Mouse (Mus musculus): ENCODE results near the gene Gdf1. TPM values are rescaled to one million over a fixed set of nuclear protein-coding genes. Genes with fewer than 3 reads are reported as not detected.

The Gdf1 gene
- 4.1 and 4.4 TPM in 2 replicates for polyA plus RNA-seq (2015; fragmentation: Nextera tagmentation; extraction: Ambion mirVana)

DNA sequence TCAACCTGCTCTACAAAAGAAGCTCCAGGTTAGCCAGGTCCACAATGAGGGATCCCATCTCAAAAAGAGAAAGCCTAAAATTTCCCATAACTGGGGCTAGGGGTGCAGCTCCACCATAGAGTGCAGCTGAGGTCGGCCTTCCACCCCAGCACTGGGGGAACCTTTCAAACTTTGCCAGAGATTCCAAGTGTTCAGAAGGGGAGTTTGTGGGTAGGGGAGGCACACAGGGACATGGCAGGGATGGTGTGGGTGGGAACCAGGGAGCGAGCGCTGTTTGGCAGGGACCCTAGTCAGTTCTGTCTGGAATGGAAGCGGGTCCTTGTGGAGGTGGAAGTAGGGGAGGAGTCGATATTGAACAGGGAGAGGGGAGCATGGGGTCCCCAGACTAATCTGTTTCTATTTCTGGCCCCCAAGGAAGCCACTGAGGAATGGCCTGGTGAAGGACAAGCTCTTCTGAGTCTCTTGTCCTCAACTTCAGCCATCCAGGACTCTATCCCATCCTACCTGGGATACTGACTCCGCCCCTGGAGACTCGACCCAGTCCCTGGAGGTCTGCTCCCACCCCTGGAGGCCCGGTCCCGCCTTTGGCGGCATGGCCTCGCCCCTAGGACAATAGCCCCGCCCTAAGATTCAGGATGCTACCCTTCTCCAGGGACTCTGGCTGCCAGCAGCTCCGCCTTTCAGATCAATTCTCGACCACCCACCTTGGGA, at the start of gene Gdf1:
Gene Gdf1, plus strand, starts transcription at position 694 of the 711 bp plus-strand sequence.

DNA sequence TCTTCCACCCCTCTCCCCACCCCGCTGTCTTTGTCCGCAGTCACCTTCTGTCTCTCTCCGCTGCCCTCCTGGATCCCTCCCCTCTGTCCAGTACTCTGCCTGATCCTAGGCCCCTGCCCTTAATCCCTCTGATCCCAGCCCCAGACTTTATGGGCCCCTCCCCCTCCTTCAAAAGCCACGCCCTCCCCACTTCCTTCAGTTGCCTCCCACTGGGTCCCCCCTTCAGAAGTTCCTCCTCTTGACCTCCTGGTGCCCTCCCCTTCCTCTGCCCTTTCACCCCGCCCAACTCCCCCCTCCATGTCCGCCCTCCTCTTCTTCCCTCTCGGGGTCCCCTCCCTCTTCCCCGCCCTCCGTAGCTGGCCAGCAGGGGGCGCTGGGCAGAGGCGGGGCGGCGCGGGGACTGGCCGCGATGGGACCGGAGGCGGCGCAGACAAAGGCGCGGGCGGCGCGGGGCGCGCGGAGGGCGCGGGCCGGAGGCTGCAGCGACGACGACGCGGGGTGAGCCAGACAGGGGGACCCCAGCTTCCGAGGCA, 46.9 kb upstream of the Gdf1 start, which contains the start of gene Homer3:
Gene Homer3, plus strand, starts transcription at position 225 of the 533 bp plus-strand sequence.

DNA sequence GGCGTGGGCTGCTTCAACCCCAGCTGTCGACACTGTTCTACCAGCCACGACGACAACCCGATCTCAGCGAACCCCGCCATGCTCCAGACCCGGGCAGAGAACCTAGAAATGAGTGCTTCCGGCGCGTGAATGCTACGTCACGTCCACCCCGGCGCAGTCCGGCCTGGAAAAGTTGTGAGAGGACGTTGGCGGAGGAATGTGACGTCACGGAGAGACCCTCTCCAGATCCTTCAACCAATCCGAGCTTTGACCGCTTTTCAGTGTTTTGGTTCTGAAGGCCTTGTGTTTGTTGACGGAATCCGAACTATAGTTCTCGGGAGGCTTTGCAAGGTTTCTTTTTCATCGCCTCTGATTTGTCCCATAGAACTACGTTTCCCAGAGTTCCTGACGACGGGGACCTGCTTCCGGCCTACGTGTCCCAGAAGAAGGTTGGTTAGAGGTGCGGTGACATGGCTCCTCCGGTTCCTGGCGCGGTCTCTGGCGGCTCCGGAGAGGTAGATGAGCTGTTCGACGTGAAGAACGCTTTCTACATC, 27.2 kb upstream of the Gdf1 start, which contains the start of the genes Ddx49 and Cope:
Gene Ddx49, minus strand, starts transcription at position 132 of the 533 bp plus-strand sequence.
Gene Cope, plus strand, starts transcription at position 161 of the 533 bp plus-strand sequence.

DNA sequence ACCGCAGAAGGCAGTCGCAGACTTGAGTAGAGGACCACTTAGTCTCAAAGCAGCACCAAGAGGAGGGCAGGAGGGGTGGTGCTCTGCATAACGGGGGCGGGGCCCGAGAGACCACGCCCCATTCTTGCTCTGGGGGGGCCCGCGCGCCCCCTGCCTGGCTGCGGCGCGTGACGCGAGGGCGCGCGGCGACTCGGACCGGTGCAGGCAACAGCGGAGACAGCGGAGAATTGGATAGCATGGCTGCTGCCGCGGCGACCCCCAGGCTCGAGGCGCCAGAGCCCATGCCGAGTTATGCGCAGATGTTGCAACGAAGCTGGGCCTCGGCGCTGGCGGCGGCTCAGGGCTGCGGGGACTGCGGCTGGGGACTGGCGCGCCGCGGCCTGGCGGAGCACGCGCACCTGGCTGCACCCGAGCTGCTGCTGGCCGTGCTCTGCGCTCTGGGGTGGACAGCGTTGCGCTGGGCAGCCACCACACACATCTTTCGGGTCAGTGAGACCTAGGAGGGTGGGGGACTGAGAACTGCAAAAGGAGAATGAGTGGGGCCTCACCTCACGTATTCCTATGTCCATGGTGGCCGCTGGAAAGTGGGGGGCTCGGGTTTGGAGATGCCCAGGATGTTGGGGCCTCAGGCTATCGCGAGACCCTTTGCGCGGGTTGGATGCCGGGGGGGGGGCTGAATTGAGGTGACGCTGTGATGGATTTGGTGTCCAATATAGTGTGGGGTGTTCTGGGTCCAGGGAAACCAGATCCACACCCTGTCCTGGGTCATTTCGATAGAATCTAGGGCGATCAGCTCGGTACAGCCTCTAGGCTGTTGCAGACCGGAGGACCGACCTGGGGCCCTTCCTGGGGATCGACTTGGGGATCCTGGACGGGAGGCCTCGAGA, 13.8 kb upstream of the Gdf1 start, which contains the start of gene Cers1:
Gene Cers1, plus strand, starts transcription at position 152 of the 887 bp plus-strand sequence.

DNA sequence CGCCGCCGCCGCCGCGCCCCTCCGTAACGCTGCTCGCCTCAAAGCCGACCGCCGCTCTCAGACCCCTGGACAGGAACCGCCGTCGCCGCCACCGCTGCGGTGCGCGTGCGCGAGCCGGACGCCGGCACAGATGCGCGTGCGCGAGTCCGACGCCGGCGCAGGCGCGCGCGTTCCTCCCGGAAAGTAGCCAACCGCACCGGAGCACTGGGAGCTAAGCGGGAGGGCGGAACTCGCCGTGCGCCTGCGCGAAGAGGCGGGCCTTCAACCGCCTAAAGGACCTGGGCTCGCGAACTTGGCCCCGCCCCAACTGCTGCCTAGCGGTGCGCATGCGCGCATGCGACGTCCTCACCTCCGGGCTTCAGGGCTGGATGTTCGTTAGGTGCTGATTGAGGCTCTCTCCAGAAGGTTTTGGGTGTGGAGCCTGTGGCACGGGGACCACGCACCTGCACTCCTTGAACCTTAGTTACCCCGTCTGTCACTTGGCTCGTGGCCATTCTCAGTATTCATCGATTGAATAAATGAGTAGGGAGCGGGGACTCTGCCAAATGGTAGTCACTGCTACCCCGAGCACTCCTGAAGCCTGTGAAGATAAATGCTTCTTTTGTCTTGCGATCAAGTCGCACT, 23.7 kb downstream of the Gdf1 start, which contains the start of gene Upf1:
Gene Upf1, minus strand, starts transcription at position 85 of the 624 bp plus-strand sequence.

DNA sequence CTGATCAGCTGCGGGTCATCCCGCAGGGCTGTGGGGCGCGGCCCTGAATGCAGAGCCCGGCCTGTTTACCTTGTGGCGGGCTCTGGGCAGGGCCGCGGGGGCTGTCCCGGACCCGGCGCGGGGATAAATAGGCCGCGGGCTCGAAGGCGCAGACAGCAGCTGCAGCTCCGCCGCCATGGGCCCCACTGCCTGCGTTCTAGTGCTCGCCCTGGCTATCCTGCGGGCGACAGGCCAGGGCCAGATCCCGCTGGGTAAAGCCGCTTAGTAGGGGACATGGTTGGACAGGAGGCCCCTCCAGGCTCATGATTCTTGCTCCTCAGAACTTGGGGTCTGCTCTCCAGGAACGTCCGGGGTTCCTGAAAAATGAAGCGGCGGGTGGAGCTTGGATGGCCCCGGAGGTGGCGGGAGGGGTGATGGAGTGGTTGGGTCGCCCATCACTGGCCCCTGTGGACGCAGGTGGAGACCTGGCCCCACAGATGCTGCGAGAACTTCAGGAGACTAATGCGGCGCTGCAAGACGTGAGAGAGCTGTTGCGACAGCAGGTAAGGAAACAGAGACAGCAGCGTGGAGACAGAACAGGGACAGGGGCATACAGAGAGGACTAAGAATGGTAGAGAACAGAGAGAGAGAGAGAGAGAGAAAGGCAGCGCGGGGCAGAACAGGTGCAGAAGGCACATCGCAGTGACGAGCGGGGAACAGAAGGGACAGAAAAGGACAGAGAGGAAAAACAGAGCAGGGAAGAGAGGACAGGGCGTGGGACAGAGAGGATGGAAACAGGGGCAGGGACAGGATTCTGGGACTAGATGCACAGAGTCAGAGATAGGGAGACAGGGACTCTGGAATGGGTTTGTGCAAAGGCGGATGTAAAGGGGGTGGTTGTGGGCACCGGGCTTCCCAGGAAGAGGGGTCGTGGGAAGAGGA, 44.0 kb downstream of the Gdf1 start, which contains the start of gene Comp:
Gene Comp, plus strand, starts transcription at position 162 of the 921 bp plus-strand sequence.

Other genes starting within 250 kb of the Gdf1 start
- gene Hapln4, start 246.4 kb upstream of the Gdf1 start, polyA plus RNA-seq (2015; fragmentation: Nextera tagmentation; extraction: Ambion mirVana), result not detected in 2 replicates
- gene Ncan, start 208.9 kb upstream of the Gdf1 start, polyA plus RNA-seq (2015; fragmentation: Nextera tagmentation; extraction: Ambion mirVana), result 0.01 TPM in 2 replicates
- 9.9 and 13.2 TPM in 2 replicates for gene Nr2c2ap, start 198.5 kb upstream of the Gdf1 start, polyA plus RNA-seq (2015; fragmentation: Nextera tagmentation; extraction: Ambion mirVana)
- gene Rfxank, start 190.7 kb upstream of the Gdf1 start, polyA plus RNA-seq (2015; fragmentation: Nextera tagmentation; extraction: Ambion mirVana), result 10.4 and 10.5 TPM in 2 replicates
- gene Borcs8, start 190.3 kb upstream of the Gdf1 start, polyA plus RNA-seq (2015; fragmentation: Nextera tagmentation; extraction: Ambion mirVana), result 23.9 and 24.5 TPM in 2 replicates
- 0.35 and 0.50 TPM in 2 replicates for gene Mef2b, start 190.1 kb upstream of the Gdf1 start, polyA plus RNA-seq (2015; fragmentation: Nextera tagmentation; extraction: Ambion mirVana)
- gene Tmem161a, start 157.5 kb upstream of the Gdf1 start, polyA plus RNA-seq (2015; fragmentation: Nextera tagmentation; extraction: Ambion mirVana), result 57.1 and 62.8 TPM in 2 replicates
- 11.5 and 12.0 TPM in 2 replicates for gene Slc25a42, start 117.5 kb upstream of the Gdf1 start, polyA plus RNA-seq (2015; fragmentation: Nextera tagmentation; extraction: Ambion mirVana)
- 16.0 and 16.7 TPM in 2 replicates for gene Sugp2, start 95.6 kb upstream of the Gdf1 start, polyA plus RNA-seq (2015; fragmentation: Nextera tagmentation; extraction: Ambion mirVana)
- 18.4 and 19.5 TPM in 2 replicates for gene Armc6, start 95.4 kb upstream of the Gdf1 start, polyA plus RNA-seq (2015; fragmentation: Nextera tagmentation; extraction: Ambion mirVana)
- gene Homer3, start 47.0 kb upstream of the Gdf1 start, polyA plus RNA-seq (2015; fragmentation: Nextera tagmentation; extraction: Ambion mirVana), result 10.6 and 15.7 TPM in 2 replicates
- gene Ddx49, start 27.3 kb upstream of the Gdf1 start, polyA plus RNA-seq (2015; fragmentation: Nextera tagmentation; extraction: Ambion mirVana), result 22.4 and 27.8 TPM in 2 replicates
- gene Cope, start 27.3 kb upstream of the Gdf1 start, polyA plus RNA-seq (2015; fragmentation: Nextera tagmentation; extraction: Ambion mirVana), result 216 and 248 TPM in 2 replicates
- gene Cers1, start 14.0 kb upstream of the Gdf1 start, polyA plus RNA-seq (2015; fragmentation: Nextera tagmentation; extraction: Ambion mirVana), result 18.4 and 21.9 TPM in 2 replicates
- 7.2 and 8.6 TPM in 2 replicates for gene Upf1, start 23.5 kb downstream of the Gdf1 start, polyA plus RNA-seq (2015; fragmentation: Nextera tagmentation; extraction: Ambion mirVana)
- 0.58 and 5.8 TPM in 2 replicates for gene Comp, start 43.7 kb downstream of the Gdf1 start, polyA plus RNA-seq (2015; fragmentation: Nextera tagmentation; extraction: Ambion mirVana)
- gene Crtc1, start 109.8 kb downstream of the Gdf1 start, polyA plus RNA-seq (2015; fragmentation: Nextera tagmentation; extraction: Ambion mirVana), result 6.5 and 7.8 TPM in 2 replicates
- 8.6 and 8.7 TPM in 2 replicates for gene Klhl26, start 147.2 kb downstream of the Gdf1 start, polyA plus RNA-seq (2015; fragmentation: Nextera tagmentation; extraction: Ambion mirVana)
- 0.12 TPM in 1 of 2 replicates, not detected in the other for gene Tmem59l, start 157.5 kb downstream of the Gdf1 start, polyA plus RNA-seq (2015; fragmentation: Nextera tagmentation; extraction: Ambion mirVana)
- 4.2 and 4.5 TPM in 2 replicates for gene Crlf1, start 163.3 kb downstream of the Gdf1 start, polyA plus RNA-seq (2015; fragmentation: Nextera tagmentation; extraction: Ambion mirVana)
- 123 and 148 TPM in 2 replicates for gene Rex1bd, start 176.9 kb downstream of the Gdf1 start, polyA plus RNA-seq (2015; fragmentation: Nextera tagmentation; extraction: Ambion mirVana)
- gene Uba52, start 181.0 kb downstream of the Gdf1 start, polyA plus RNA-seq (2015; fragmentation: Nextera tagmentation; extraction: Ambion mirVana), result 788 and 817 TPM in 2 replicates
- gene Fkbp8, start 197.9 kb downstream of the Gdf1 start, polyA plus RNA-seq (2015; fragmentation: Nextera tagmentation; extraction: Ambion mirVana), result 144 and 162 TPM in 2 replicates
- gene Kxd1, start 198.1 kb downstream of the Gdf1 start, polyA plus RNA-seq (2015; fragmentation: Nextera tagmentation; extraction: Ambion mirVana), result 64.4 and 69.8 TPM in 2 replicates
- 11.2 and 11.9 TPM in 2 replicates for gene Ell, start 209.6 kb downstream of the Gdf1 start, polyA plus RNA-seq (2015; fragmentation: Nextera tagmentation; extraction: Ambion mirVana)

Data from skeletal muscle tissue, postnatal 0 days (tissue).